In the genomic region with DNA sequence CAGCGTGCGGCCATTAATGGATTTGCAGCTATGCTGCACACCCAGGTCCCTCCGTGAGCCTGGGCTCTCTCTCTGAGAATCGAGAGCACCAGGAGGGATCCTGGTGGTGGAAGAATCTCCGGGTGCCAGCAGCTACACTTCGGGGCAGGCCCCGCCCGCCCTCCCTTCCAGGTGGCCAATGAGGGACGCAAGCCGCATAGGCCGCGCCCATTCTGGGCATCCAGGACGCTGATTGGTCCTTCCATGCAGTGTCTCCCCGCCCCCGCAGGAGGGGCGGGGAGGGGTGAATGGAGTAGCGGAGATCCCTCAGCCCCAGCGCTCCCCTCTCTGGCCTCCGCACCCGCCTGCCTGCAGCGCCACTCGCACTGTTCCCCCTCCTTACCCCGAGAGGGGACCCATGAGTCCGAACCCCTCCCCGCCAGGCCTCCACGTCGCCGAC, we compare ENCODE assay signal across 8 mouse cellular contexts. TPM values are rescaled to one million over a fixed set of nuclear protein-coding genes. Genes with fewer than 3 reads are reported as not detected.
A peak's percentile ranks its signal among the peaks of the same experiment; 100 is the strongest.
DNase-seq lines count a peak whose midpoint lies in the region; ATAC-seq and TF ChIP-seq lines count a peak whose summit lies in the region.

A gene (plus strand): TSS at position 248 of the 439 bp plus-strand sequence.

- DNase-seq in gastrocnemius, postnatal 10 days, result peak; percentile 88
- DNase-seq in induced T-regulatory cell, adult 2 months (ENCODE audit: low read depth), result peak; percentile 97
- DNase-seq in left cerebral cortex, adult 9 months (ENCODE audit: low spot score in 2 of 2), result peak; percentile 84 to 93
- DNase-seq in right cerebral cortex, postnatal 14 days, result peak; percentile 90
- peak; percentile 86 to 93 for DNase-seq in urinary bladder, postnatal 36 days (ENCODE audit: low spot score in 2 of 2)

- peak; percentile 99 for ATAC-seq in activated CD4-positive, CD25-positive, alpha-beta regulatory T cell, adult 4 months
- peak; percentile 95 for ATAC-seq in megakaryocyte progenitor cell, adult 5-6 weeks (replicated peaks; ENCODE audit: poor library complexity)

- TF ChIP-seq CTCF in cortical plate, adult 2 months (IDR thresholded peaks at IDR 0.05; ENCODE audit: extremely low read depth, insufficient read depth, low read length), result no peak

- no peak for TF ChIP-seq POLR2A in cortical plate, adult 2 months (IDR thresholded peaks at IDR 0.05; ENCODE audit: extremely low read depth, insufficient read depth, low read length)

- H3K4me3 ChIP-seq in cortical plate, adult 2 months (ENCODE audit: insufficient read depth, low read length), result peak within 1 kb of the TSS; percentile 57

- H3K27ac ChIP-seq in cortical plate, adult 2 months (ENCODE audit: insufficient read depth, low read length), result no peak within 1 kb of the TSS

- H3K4me1 ChIP-seq in cortical plate, adult 2 months (ENCODE audit: control insufficient read depth, insufficient read depth, low read length), result peaks cover 2% of the 10 kb centered on the region; the same call in 1 of the 2 replicates

RNA-seq across cellular contexts. Expression of the gene that starts here (rescaled TPM):
- 1 to 10 TPM; 1.8 to 2.2 TPM for polyA plus RNA-seq in activated CD4-positive, CD25-positive, alpha-beta regulatory T cell, adult 4 months (2017; shearing (Covaris generic))
- 6.5 and 7.4 TPM in 2 replicates for polyA plus RNA-seq in cortical plate, adult 2 months (2012; rRNA removed)
- 10 to 100 TPM; 12.9 to 20.5 TPM for total RNA-seq in gastrocnemius, postnatal 10 days (2021)
- 31.4 and 43.2 TPM in 2 replicates for total RNA-seq in megakaryocyte progenitor cell, adult 5-6 weeks (2015)
- total RNA-seq in megakaryocyte progenitor cell, adult 5-6 weeks (2017), result 21.5 and 31.9 TPM in 2 replicates
